Mouse (Mus musculus): ENCODE results near the gene Nup107. TPM values are rescaled to one million over a fixed set of nuclear protein-coding genes. Genes with fewer than 3 reads are reported as not detected.

Gene Nup107
- 7.5 and 7.8 TPM in 2 replicates for polyA plus RNA-seq (2012; rRNA removed)

GRCm38 (mm10) chr10:117792141-117793091 is at the start of gene Nup107:
TSS of gene Nup107 (minus strand) at chr10:117792705.

DNA sequence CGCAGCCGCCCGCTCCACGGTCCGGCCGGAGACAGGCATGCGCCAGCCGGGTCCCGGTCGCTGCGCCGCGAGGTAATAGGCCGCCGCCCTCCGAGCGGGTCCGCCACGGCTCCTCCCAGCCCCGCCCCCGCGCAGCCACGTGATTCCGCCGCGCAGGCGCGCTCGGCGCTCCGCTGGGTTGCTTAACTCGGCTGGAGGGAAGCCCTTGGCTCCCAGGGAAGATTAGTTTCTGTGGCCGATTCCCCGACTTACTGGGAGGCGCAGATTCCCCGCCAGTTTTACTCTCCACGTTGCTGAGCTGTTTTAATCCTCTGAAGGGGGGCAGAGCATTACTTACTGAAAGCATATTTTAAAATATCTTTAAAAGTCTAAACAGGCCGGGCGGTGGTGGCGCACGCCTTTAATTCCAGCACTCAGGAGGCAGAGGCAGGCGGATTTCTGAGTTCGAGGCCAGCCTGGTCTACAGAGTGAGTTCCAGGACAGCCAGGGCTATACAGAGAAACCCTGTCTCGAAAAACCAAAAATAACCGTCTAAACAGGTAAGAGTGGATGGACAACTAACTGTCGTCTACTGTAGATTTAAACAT is 46.1 kb downstream of the Nup107 start, which contains the start of gene Slc35e3:
Gene Slc35e3, minus strand, starts transcription at position 69 of the 587 bp plus-strand sequence.

DNA sequence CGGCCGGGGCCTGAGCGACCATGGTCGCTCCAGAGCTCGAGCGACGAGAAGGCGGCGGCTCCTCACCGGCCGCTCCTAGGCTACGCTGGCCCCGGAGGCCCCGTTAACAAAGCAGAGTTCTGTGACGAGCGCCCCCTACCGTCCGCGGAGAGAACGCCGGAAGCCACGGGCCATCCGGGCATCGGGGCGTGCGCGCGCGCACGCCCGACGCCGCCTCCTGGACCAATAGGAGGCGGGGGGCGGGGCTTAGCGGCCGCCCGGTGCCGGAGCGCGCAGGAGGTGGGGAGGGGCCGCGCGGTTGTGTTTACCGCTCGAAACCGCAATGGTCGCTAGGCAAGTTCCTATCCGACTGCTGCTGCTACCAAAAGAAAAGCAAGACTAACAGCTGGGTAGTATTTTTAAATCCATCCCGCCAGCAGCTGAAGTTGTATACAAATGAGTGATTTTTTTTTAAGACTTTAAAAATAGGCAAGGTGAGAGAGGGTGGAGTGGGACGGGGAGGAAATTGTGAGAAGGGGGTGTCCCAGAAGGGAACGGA is 81.8 kb downstream of the Nup107 start, which contains the start of gene Mdm2:
Gene Mdm2, minus strand, starts transcription at position 155 of the 538 bp plus-strand sequence.

Other genes with a start within 250 kb of the Nup107 start
- 2.5 and 4.8 TPM in 2 replicates for gene Cpm, start 163.2 kb downstream of the Nup107 start, polyA plus RNA-seq (2012; rRNA removed)
- gene Mdm2, start 81.9 kb downstream of the Nup107 start, polyA plus RNA-seq (2012; rRNA removed), result 42.1 and 78.5 TPM in 2 replicates
- 16.8 and 17.5 TPM in 2 replicates for gene Slc35e3, start 46.3 kb downstream of the Nup107 start, polyA plus RNA-seq (2012; rRNA removed)
- 33.4 and 54.4 TPM in 2 replicates for gene Rap1b, start 53.3 kb upstream of the Nup107 start, polyA plus RNA-seq (2012; rRNA removed)